Mouse (Mus musculus) 416B (cell line): ENCODE measurements around the gene Aqp3.
A peak's percentile ranks its signal among the peaks of the same experiment; 100 is the strongest.

ENCODE experiments used
- DNase-seq: peaks from one replicate; pipeline ENCODE4 v3.0.0; 2011; ENCODE audit warnings: low read depth

Gene Aqp3

DNA sequence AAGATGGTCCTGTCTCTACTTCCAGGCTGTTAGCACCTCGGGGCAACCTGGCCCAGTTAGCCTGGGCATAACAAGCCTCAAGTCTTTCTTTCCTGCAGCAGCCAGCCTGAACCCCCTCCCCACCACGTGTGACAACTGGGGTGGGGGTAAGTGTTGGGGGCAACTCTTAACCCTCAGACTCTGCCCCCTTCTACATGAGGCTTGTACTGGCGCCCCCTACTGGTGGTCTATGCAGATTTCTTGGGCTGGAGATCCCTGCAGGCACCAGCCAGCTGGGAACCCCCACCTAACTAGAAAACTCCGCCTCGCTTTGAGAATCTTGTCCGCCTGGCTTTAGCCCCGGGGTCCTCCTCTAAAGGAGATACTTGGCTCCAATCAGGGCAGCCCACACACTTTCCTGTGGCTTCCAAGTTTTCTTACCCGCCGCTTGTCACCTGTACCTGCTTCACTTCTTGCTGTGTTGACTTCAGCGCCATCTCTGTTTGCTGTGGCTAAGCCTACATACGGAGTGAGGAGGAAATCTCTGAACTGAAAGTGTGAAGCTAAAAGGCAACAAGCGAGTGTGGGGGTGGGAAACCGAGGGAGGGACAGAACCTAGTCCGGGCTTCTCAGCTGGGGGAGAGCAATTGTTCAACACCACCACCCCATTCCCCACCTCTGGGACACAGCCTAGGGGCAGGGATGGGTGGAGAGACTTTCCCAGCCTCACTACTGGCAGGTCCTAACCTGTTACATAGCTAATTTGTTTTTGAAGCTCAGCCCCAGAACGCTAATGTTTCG is 33.9 kb downstream of the Aqp3 start:
- no peak for DNase-seq

DNA sequence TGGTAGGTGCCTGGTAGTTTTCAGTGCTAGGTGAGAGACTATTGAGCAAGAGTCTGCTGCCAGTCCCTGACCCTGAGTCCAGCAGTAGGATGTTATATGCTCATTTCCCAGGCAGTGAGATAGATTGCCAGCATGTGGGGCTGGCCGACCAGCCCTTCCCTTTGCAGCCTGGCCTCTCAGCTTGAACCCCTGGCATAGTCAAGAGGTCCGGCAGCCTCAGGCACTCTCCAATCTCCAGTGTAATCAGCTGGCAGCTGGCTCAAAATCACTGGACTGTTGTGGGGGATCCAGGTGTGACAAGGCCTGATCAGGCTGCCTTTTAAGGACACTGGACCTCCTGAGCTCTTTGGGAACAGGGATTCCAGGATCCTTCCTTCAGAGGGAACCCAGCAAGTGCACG is 34.6 kb downstream of the Aqp3 start:
- DNase-seq: no peak

GRCm38 (mm10) chr4:41057361-41057760 is 40.6 kb downstream of the Aqp3 start:
- DNase-seq: no peak

DNA sequence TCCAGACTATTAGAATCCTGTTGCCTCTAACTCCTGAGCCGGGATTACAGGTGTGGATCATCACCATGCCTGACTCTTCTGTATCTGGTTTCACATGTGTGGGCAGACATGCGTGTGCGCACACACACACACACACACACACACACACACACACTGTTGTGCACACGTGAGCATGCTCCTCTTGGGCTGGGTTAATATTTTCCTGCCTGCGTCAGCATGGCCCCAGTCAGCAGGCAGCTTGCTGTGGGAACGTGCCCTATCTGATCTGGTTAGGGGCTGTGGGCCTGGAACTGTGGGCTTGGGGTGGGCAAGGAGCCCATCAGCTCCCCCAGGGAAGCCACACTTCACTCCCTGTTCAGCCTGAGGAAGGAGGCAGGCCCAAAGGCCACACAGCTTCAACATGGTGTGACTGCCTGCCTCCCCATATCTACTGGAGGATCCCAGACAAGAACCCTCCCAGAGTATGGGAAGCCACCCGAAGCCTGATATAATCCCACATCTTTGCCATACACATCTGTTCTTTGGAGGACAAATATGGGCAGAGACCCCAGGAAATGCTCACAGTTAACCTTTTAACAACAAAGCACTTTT is 41.1 kb downstream of the Aqp3 start:
- DNase-seq: no peak

DNA sequence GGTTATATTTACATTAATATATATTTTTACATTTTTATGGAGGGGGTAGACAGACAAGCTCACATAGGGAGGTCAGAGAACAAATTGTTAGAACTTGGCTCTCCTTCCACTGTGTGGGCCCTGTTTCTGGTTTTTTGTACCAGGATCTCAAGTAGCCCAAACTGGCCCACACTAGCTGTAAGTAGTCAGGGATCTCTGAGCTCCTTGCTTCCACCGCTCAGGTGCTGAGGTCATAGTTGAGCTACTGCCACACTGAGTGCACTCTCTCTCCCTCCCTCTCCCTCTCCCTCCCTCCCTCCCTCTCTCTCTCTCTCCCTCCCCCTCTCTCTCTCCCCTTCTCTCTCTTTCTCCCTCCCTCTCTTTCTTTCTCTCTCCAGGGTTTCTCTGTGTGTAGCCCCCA is 41.7 kb downstream of the Aqp3 start:
- DNase-seq: no peak

DNA sequence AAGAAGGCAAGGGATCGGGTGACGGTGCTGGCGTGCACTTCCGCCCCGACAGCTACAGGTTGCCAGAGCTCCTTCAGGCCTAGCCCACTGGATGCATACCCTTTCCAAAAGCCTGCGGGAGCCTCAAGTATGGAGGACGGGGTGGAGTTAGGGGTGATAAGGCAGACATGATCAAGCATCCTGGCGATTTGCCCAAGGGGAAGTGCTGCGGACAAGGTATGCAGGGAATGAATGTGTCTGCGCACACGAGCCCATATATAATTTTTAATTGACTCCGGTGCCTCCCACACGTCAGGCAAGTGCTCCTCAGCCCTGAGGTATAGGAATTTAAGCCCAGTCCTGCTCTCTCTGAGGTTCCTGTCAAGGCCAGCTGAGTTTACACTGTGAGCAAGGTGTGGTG is 42.9 kb downstream of the Aqp3 start:
- no peak for DNase-seq

DNA sequence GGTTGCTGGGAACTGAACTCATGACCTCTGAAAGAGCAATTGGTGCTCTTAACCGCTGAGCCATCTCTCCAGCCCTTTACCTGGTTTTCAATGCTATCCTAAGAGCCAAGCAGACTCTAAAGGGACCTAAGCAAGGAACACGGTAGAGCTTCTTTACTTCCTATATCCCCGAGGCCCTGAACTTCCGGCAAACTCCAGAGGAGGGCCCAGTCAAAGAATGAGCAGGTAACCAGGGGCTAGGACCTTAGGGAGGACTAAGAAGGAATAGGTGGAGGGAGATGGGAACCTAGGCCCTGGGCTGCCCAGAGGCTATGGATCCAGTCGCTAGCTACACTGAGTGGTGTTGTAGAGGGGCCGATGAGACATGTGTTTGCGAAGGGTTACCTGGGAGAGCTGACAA is 46.2 kb downstream of the Aqp3 start:
- DNase-seq: peak; percentile 31

DNA sequence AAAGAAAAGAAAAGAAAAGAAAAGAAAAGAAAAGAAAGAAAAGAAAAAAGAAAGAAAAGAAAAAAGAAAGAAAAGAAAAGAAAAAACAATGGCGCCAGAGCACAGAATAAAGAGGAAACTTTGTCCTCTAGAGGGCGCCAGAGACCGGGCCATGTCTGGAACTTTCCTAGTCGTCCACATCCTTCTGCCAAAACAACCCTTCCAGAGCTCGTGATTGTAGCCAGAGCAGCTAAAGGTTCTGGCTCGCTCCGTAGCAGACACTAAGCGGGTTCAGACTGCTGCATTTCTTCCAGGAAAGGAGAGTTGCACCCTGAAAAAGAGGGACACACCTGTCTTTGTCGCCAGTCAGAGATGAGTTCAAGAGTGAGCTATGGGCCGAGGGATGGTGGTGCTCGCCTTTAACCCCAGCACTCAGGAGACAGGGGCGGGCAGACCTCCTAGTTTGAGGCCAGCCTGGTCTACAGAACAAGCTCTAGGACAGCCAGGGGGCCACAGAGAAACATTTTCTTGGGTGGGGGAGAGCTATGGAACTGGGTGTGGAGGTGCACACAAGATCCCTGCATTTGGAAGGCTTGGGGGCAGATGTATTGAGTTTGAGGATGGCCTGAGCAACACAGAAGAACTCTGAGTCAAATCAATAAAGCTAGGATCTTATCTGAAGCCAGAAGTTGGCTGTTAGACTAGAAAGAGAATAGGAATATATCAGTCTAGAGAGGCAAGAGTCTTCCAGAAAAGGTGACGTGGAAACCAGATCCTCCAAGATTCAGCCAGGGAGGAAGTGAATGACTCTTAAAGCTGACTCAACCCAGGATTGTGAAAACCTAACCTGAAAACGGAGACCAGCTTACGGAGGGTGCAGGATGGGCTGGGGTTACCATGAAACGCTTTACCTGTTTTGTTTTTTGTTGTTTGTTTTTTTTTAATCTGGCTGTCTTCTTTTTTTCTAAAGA is 47.0 kb downstream of the Aqp3 start:
- DNase-seq: peak; percentile 84

DNA sequence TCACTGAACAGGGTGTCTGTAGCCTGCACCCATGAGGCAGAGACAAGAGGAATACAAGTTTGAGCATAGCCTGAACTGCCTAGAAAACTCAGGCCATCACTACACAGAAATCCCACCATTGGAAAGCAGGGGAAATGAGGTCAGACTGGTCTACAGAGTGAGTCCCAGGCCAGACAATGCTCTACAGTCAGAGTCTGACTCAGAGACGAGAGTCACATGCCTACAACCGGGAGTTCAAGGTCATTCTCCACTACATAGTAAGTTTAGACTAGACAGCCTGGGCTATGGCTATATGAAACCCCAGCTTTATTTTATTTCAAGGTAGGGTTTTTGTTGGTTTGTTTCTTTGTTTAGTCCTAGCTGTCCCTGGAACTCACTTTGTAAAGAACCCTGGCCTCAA is 49.1 kb downstream of the Aqp3 start:
- peak; percentile 85 for DNase-seq

GRCm38 (mm10) chr4:41047524-41048271 is 50.3 kb downstream of the Aqp3 start, which contains the start of gene Aqp7:
TSS of gene Aqp7 (minus strand) at chr4:41048139.
- DNase-seq: no peak

- DNase-seq: no peak
Observed at GRCm38 (mm10) chr4:41046254-41046795, 51.7 kb downstream of the Aqp3 start.

GRCm38 (mm10) chr4:41045288-41045687 is 52.7 kb downstream of the Aqp3 start:
- DNase-seq: no peak

- no peak for DNase-seq
Observed at GRCm38 (mm10) chr4:41043961-41044360, 54.0 kb downstream of the Aqp3 start.

- DNase-seq: no peak
Observed at GRCm38 (mm10) chr4:41042880-41043279, 55.1 kb downstream of the Aqp3 start.
